Mouse (Mus musculus) megakaryocyte-erythroid progenitor cell, adult 5 weeks (primary cell): ENCODE data around the gene Adam33. TPM values are rescaled to one million over a fixed set of nuclear protein-coding genes. Genes with fewer than 3 reads are reported as not detected.

Experiments
- polyA plus RNA-seq: library from polyadenylated mRNA; stranded (reverse); fragments of >175 nt; gene quantifications from 2 replicates; pipeline ENCODE4 v1.2.3, GENCODE M21; 2012

Gene Adam33
- 0.31 and 0.94 TPM in 2 replicates for polyA plus RNA-seq

DNA sequence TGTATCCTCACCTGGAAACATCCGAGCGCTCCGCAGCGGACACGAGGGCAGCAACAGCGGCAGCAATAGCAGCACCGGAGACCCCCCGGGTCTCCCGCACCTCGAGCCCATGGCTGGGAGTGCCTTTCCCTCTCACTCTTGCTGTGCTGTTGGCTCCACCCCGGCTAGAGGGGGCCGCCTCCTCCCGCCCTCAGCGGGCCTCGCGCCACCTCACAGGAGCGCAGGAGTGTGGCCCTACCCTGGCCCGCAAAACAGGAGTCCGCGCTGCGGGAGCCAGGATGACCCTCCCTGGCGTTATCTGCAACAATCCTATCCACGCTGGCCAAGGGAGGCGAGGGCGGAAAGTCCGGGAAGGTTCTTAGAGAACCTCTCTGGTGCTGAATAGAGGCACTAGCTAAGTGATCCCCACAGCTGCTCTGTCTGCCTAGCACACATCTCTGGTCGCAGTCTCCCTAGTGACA lies at the start of gene Adam33:
Adam33 (minus strand) TSS at position 411 of the 461 bp plus-strand sequence.

DNA sequence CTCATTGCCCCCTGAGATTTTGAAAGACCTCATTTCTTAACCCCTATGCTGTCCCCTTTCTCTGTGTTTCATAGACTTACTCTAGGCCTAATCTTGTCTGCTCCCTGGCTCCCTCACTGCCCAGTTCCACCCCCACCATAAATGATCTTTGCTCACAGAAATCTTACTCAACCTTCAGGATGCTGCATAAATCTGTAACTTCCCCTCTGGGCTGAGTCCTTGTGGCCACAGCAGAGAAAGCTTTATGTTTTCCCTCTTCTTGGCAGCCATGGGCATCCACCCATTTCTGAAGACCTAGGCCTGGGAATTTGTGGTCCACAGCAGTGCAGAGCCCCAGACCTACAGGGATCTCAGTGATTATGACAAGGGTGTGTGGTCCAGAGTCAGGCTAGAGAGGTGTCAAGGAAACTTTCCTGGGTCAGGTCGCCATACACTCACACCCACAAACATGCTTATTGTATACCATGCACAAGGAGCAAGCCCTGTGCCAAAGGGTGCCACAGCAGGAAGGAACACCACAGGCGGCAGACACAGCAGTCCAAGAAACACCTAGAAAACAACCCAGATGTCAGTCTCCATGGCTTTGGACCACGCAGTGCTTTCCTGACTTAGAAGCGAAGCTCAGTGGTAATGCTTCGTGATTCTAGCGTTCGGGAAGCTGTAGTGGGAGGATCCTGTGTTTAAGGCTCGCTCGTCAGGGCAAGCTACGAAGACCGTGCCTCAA lies 23.2 kb upstream of the Adam33 start, which contains the start of gene Siglec1:
Siglec1 (minus strand) TSS at position 99 of the 724 bp plus-strand sequence.

DNA sequence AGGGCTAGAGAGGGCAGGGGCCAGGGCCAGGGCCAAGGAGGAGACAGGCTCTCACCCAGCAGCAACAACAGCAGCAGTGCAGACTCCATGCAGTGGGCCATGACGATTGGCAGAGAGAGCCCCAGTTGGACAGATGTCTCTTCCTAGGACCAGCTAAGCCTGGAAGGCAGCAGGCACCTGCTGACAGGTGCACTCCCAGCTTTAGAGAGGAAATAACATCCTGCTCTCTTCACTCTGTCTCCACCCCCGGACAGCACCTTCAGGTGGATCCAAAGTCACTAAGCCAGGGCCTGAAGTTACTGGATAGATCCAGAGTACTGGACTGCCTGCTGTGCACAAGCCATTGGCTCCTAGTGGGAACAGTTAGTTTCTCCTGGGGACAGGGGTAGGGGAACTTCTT lies 20.6 kb downstream of the Adam33 start, which contains the start of gene Gfra4:
Gfra4 (minus strand) TSS at position 101 of the 400 bp plus-strand sequence.

Other genes starting within 250 kb of the Adam33 start
- 2.5 and 5.1 TPM in 2 replicates for gene 4930402H24Rik, start 157.4 kb downstream of the Adam33 start, polyA plus RNA-seq
- gene Atrn, start 157.3 kb downstream of the Adam33 start, polyA plus RNA-seq: 3.7 and 4.0 TPM in 2 replicates
- gene Gfra4, start 20.7 kb downstream of the Adam33 start, polyA plus RNA-seq: 0.30 and 0.45 TPM in 2 replicates
- gene Siglec1, start 23.0 kb upstream of the Adam33 start, polyA plus RNA-seq: 0.17 TPM in 2 replicates
- gene Hspa12b, start 63.5 kb upstream of the Adam33 start, polyA plus RNA-seq: 2.0 and 2.2 TPM in 2 replicates
- not detected in 2 replicates for gene Gm11037, start 69.7 kb upstream of the Adam33 start, polyA plus RNA-seq
- gene 1700037H04Rik, start 96.3 kb upstream of the Adam33 start, polyA plus RNA-seq: 211 and 258 TPM in 2 replicates
- 112 and 115 TPM in 2 replicates for gene Cenpb, start 116.3 kb upstream of the Adam33 start, polyA plus RNA-seq
- gene Cdc25b, start 123.1 kb upstream of the Adam33 start, polyA plus RNA-seq: 11.8 and 11.9 TPM in 2 replicates
- gene Spef1, start 123.5 kb upstream of the Adam33 start, polyA plus RNA-seq: 2.0 and 2.1 TPM in 2 replicates
- 2.0 and 5.0 TPM in 2 replicates for gene Ap5s1, start 143.3 kb upstream of the Adam33 start, polyA plus RNA-seq
- 5.8 and 6.1 TPM in 2 replicates for gene Mavs, start 170.2 kb upstream of the Adam33 start, polyA plus RNA-seq
- 19.7 and 19.9 TPM in 2 replicates for gene Pank2, start 198.7 kb upstream of the Adam33 start, polyA plus RNA-seq